Mouse (Mus musculus) ES-Bruce4 (cell line): Measurements from ENCODE around the gene Bcat2.

Source experiments
- CTCF ChIP-seq: IDR thresholded peaks from one replicate; pipeline ENCODE4 v1.8.1; 2011; ENCODE audit warnings: low read depth, low read length
- EP300 ChIP-seq: IDR thresholded peaks from 2 replicates; pipeline ENCODE4 v1.6.1; 2011; ENCODE audit warnings: low read depth, low read length; ENCODE audit not compliant: insufficient read depth
- POLR2A ChIP-seq: IDR thresholded peaks from one replicate; pipeline ENCODE4 v1.8.1; 2011; ENCODE audit warnings: low read length; ENCODE audit not compliant: insufficient read depth

DNA sequence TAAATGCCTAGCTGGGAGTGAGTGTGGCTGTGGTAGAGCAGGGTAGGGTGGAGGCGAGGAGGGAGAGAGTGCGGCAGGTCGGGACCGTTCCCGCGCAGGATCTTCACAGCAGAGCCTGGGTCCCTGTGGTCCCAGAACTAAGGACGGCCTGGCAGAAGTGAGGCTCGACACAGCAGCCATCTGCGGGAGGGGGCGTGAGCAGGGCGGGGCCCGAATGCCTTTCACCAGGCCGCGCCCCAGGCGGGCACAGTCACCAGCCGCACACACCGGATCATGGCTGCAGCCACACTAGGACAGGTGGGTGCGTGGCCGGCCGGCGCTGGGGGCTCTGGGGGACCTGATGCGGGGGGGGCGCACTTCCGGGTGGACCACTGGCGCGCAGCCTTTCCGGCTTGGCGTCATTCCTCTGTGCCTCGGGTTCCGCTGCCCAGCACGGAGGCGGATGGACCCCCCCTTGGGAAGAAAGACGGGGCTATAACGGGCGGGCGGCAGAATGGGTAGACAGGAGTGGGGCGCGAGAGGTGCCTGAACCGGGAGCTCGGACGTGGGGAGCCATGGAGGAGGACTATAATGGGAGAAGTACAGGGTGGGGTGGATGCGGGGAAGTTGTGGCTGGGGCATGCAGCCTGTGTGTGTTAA lies at the start of gene Bcat2:
- TF ChIP-seq POLR2A (peak; percentile 37), CTCF (no peak), EP300 (peak; percentile 72; the same call in 1 of the 2 replicates)
